10 mouse cellular contexts compared by ENCODE assay signal in genomic region chr19:47316288-47317062, GRCm38 (mm10).
DNase-seq lines count a peak whose midpoint lies in the region; ATAC-seq lines count a peak whose summit lies in the region.
"Had no signal": no experiment of that assay in that cellular context is flagged by ENCODE, and none has a peak within 500 bp of the region (broad histone marks: within the 10 kb centered on the region; RNA-seq: fewer than 3 reads in every experiment).

No protein-coding gene starts in this region.

- 72% methylated on average over 19 of the region's 19 CpGs for WGBS in heart, embryonic 11.5 days (ENCODE audit: insufficient replicate concordance)
- 66% methylated on average over 19 of the region's 19 CpGs for WGBS in heart, embryonic 13.5 days

- H3K4me1 ChIP-seq in heart, embryonic 11.5 days (ENCODE audit: control insufficient read depth, insufficient read depth, low read length), result peaks cover 98% of the 10 kb centered on the region
- peaks cover 34% of the 10 kb centered on the region for H3K4me1 ChIP-seq in megakaryocyte, embryonic 14.5 days
- H3K4me1 ChIP-seq in heart, embryonic 13.5 days, result peaks cover 98% of the 10 kb centered on the region

- no peaks in the 10 kb centered on the region for H3K9me3 ChIP-seq in heart, embryonic 11.5 days (replicated peaks; ENCODE audit: control insufficient read depth, low read length)
- H3K9me3 ChIP-seq in megakaryocyte, embryonic 14.5 days, result no peaks in the 10 kb centered on the region
- H3K9me3 ChIP-seq in heart, embryonic 13.5 days, result no peaks in the 10 kb centered on the region

- no peaks in the 10 kb centered on the region for H3K27me3 ChIP-seq in heart, embryonic 11.5 days (ENCODE audit: control insufficient read depth, insufficient read depth, low read length)
- peaks cover 87% of the 10 kb centered on the region for H3K27me3 ChIP-seq in megakaryocyte, embryonic 14.5 days (replicated peaks)
- no peaks in the 10 kb centered on the region for H3K27me3 ChIP-seq in heart, embryonic 13.5 days (replicated peaks)

- no peak for ATAC-seq in heart, embryonic 11.5 days (replicated peaks; ENCODE audit: insufficient number of reproducible peaks, low FRiP score, low TSS enrichment)
- no peak for ATAC-seq in megakaryocyte, adult 5-6 weeks (ENCODE audit: poor library complexity, severe bottlenecking)
- no peak for ATAC-seq in heart, embryonic 13.5 days (ENCODE audit: extremely low read depth, insufficient number of reproducible peaks, low FRiP score, low TSS enrichment)
- no peak for ATAC-seq in CD4-positive, CD25-positive, alpha-beta regulatory T cell, adult 4 months

- no peak overlapping the region for H3K4me3 ChIP-seq in heart, embryonic 11.5 days (ENCODE audit: low read depth, low read length)
- peak overlapping the region; percentile 23 for H3K4me3 ChIP-seq in megakaryocyte, embryonic 14.5 days (replicated peaks)
- H3K4me3 ChIP-seq in heart, embryonic 13.5 days, result no peak overlapping the region

- H3K36me3 ChIP-seq in heart, embryonic 11.5 days (ENCODE audit: control insufficient read depth, insufficient read depth, low read length), result no peaks in the 10 kb centered on the region
- H3K36me3 ChIP-seq in megakaryocyte, embryonic 14.5 days (replicated peaks; ENCODE audit: low read length), result no peaks in the 10 kb centered on the region
- H3K36me3 ChIP-seq in heart, embryonic 13.5 days, result peaks cover 8% of the 10 kb centered on the region

- no peak overlapping the region for H3K4me2 ChIP-seq in heart, embryonic 11.5 days
- H3K4me2 ChIP-seq in heart, embryonic 13.5 days, result peak overlapping the region; percentile 32; the same call in 1 of the 2 replicates

- DNase-seq in heart, adult 18-20 months, result peak; percentile 63 to 64
- DNase-seq in retina, postnatal 1 day, result peak; percentile 67
- no peak for DNase-seq in left cerebral cortex, adult 18-20 months (ENCODE audit: low spot score in 2 of 2)
- DNase-seq: adrenal gland, postnatal 25 days; kidney, adult 11 months had no signal

- H3K27ac ChIP-seq in heart, embryonic 11.5 days (ENCODE audit: low read depth, low read length), result no peak overlapping the region
- peak overlapping the region; percentile 97 for H3K27ac ChIP-seq in heart, embryonic 13.5 days (replicated peaks)

- H3K9ac ChIP-seq in heart, embryonic 11.5 days (ENCODE audit: low read depth, low read length), result no peak overlapping the region
- peak overlapping the region; percentile 58 for H3K9ac ChIP-seq in heart, embryonic 13.5 days

Comparison
In these comparisons a context has a peak if more than half of its experiments do, and no peak if none do; other contexts are left out.
1. DNase-seq: peak in heart, adult 18-20 months (2 of 2) and retina, postnatal 1 day (single experiment); none in left cerebral cortex, adult 18-20 months (0 of 2).